In the genomic region with DNA sequence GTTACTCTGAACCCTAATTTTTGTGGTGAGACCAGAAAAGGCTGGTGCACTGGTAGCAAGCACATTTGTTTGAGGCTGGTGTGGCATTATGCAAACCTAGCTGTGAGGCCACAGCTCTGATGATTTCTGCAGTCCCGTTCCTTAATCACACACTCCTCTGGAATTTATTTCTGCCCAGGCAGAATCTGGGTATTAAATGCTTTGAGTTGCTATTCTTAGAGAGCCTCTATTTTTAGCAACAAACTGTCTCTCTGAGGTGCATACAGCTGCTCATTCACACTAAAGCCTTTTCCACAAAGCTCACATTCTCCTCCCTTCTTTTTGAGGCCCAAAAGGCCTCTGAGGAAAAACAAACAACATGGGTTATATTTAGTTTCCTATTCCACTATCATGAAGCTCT, we compare ENCODE assay signal across 11 mouse cellular contexts. TPM values are rescaled to one million over a fixed set of nuclear protein-coding genes. Genes with fewer than 3 reads are reported as not detected.
DNase-seq lines count a peak whose midpoint lies in the region; ATAC-seq lines count a peak whose summit lies in the region.
"Had no signal": no experiment of that assay in that cellular context is flagged by ENCODE, and none has a peak within 500 bp of the region (broad histone marks: within the 10 kb centered on the region; RNA-seq: fewer than 3 reads in every experiment).

No protein-coding gene starts in this region.

- peak overlapping the region; percentile 90 for H3K27ac ChIP-seq in heart, embryonic 12.5 days (ENCODE audit: poor library complexity, severe bottlenecking)
- H3K27ac ChIP-seq: macrophage; neural tube, embryonic 15.5 days had no signal

- no peak overlapping the region for H3K4me3 ChIP-seq in heart, embryonic 12.5 days
- H3K4me3 ChIP-seq: neural tube, embryonic 15.5 days had no signal

- H3K4me2 ChIP-seq in heart, embryonic 12.5 days, result peak overlapping the region; percentile 21
- H3K4me2 ChIP-seq: neural tube, embryonic 15.5 days had no signal

- H3K4me1 ChIP-seq in heart, embryonic 12.5 days (replicated peaks), result peaks cover 24% of the 10 kb centered on the region

- peak; percentile 55 for ATAC-seq in heart, embryonic 12.5 days (ENCODE audit: insufficient number of reproducible peaks, low FRiP score)

- no peaks in the 10 kb centered on the region for H3K27me3 ChIP-seq in heart, embryonic 12.5 days (replicated peaks)
- H3K27me3 ChIP-seq: neural tube, embryonic 15.5 days had no signal

- H3K9me3 ChIP-seq in heart, embryonic 12.5 days (replicated peaks), result no peaks in the 10 kb centered on the region
- H3K9me3 ChIP-seq: neural tube, embryonic 15.5 days had no signal

- DNase-seq in kidney, adult 11 months, result peak; percentile 4
- DNase-seq in kidney, postnatal 25 days, result no peak
- peak; percentile 4 for DNase-seq in retina, adult 2 months (ENCODE audit: low read depth, low spot score)
- DNase-seq in retina, postnatal 1 day, result no peak
- DNase-seq in telencephalon, adult 2 months (ENCODE audit: low read depth, low spot score), result peak; percentile 42
- DNase-seq in T-cell, adult 2 months (ENCODE audit: low spot score), result no peak
- DNase-seq in lung, adult 18-20 months, result no peak
- DNase-seq: embryo, embryonic 11 days had no signal

- H3K9ac ChIP-seq in heart, embryonic 12.5 days, result no peak overlapping the region
- H3K9ac ChIP-seq: neural tube, embryonic 15.5 days had no signal

- WGBS in heart, embryonic 12.5 days, result 5% methylated on average over 1 of the region's 1 CpGs

- H3K36me3 ChIP-seq in heart, embryonic 12.5 days, result no peaks in the 10 kb centered on the region
- H3K36me3 ChIP-seq: neural tube, embryonic 15.5 days had no signal

RNA-seq across cellular contexts. Expression of a gene that starts 33.0 kb away (rescaled TPM):
- polyA plus RNA-seq in heart, embryonic 12.5 days (2016; fragmentation: Nextera tagmentation; extraction: Ambion mirVana), result 40.0 and 42.3 TPM in 2 replicates
- polyA plus RNA-seq: macrophage had no signal

Comparison
In these comparisons a context has a peak if more than half of its experiments do, and no peak if none do; other contexts are left out.
1. DNase-seq: peak in kidney, adult 11 months (single experiment), retina, adult 2 months (single experiment) and telencephalon, adult 2 months (single experiment); none in kidney, postnatal 25 days (0 of 2), retina, postnatal 1 day (single experiment), T-cell, adult 2 months (single experiment) and lung, adult 18-20 months (0 of 2).